Mouse (Mus musculus): ENCODE measurements at regions not wholly inside any gene's neighbourhood (a gene's known extent, or its start where the extent isn't known, plus 50 kb on each side); places are given as distances from the start of the nearest gene placed in this dataset.

- no peak for DNase-seq
Observed at GRCm38 (mm10) chr12:27597322-27597721, 254.9 kb upstream of the Sox11 start.

- DNase-seq = no peak
Observed at GRCm38 (mm10) chr12:27595576-27595975, 253.2 kb upstream of the Sox11 start.

- DNase-seq = no peak
Observed at GRCm38 (mm10) chr12:27593436-27593835, 251.1 kb upstream of the Sox11 start.

- DNase-seq = no peak
Observed at GRCm38 (mm10) chr12:27576109-27576700, 233.8 kb upstream of the Sox11 start.

GRCm38 (mm10) chr12:27575629-27576028, 233.3 kb upstream of the Sox11 start:
- no peak for DNase-seq

- DNase-seq = no peak
Observed at GRCm38 (mm10) chr12:27567250-27567649, 224.9 kb upstream of the Sox11 start.

- no peak for DNase-seq
Observed at GRCm38 (mm10) chr12:27565965-27566507, 223.7 kb upstream of the Sox11 start.

- DNase-seq = no peak
Observed at GRCm38 (mm10) chr12:27564641-27565306, 222.4 kb upstream of the Sox11 start.

GRCm38 (mm10) chr12:27563900-27564299, 221.5 kb upstream of the Sox11 start:
- no peak for DNase-seq

- DNase-seq = no peak
Observed at GRCm38 (mm10) chr12:27552809-27553208, 210.4 kb upstream of the Sox11 start.

- no peak for DNase-seq
Observed at GRCm38 (mm10) chr12:27538210-27538609, 195.8 kb upstream of the Sox11 start.

- no peak for DNase-seq
Observed at GRCm38 (mm10) chr12:27537507-27537906, 195.1 kb upstream of the Sox11 start.

GRCm38 (mm10) chr12:27537017-27537416, 194.6 kb upstream of the Sox11 start:
- DNase-seq = no peak

- no peak for DNase-seq
Observed at GRCm38 (mm10) chr12:27525604-27526003, 183.2 kb upstream of the Sox11 start.

GRCm38 (mm10) chr12:27513253-27513652, 170.9 kb upstream of the Sox11 start:
- DNase-seq = no peak

GRCm38 (mm10) chr12:27508226-27508560, 165.8 kb upstream of the Sox11 start:
- DNase-seq = no peak

GRCm38 (mm10) chr12:27507523-27508225, 165.3 kb upstream of the Sox11 start:
- DNase-seq = no peak

GRCm38 (mm10) chr12:27502716-27503486, 160.5 kb upstream of the Sox11 start:
- no peak for DNase-seq

- DNase-seq = no peak
Observed at GRCm38 (mm10) chr12:27500516-27500915, 158.1 kb upstream of the Sox11 start.

- DNase-seq = no peak
Observed at GRCm38 (mm10) chr12:27499276-27499675, 156.9 kb upstream of the Sox11 start.

- no peak for DNase-seq
Observed at GRCm38 (mm10) chr12:27496826-27497557, 154.6 kb upstream of the Sox11 start.

- DNase-seq = no peak
Observed at GRCm38 (mm10) chr12:27492270-27492669, 149.9 kb upstream of the Sox11 start.
